Mouse (Mus musculus) MEL (cell line): ENCODE data around the gene Neurod4. TPM values are rescaled to one million over a fixed set of nuclear protein-coding genes. Genes with fewer than 3 reads are reported as not detected.

ENCODE experiments used
- DNase-seq: peaks from one replicate; pipeline ENCODE4 v3.0.0; 2011; ENCODE audit warnings: low read depth, low spot score
- H3K27ac ChIP-seq: 2 replicates; pipeline ENCODE4 v1.5.1; 2012; ENCODE audit warnings: low read depth, mild to moderate bottlenecking, control low read depth, low read length, moderate library complexity; ENCODE audit not compliant: control insufficient read depth
- H3K27me3 ChIP-seq, 2 experiments: fragments of 150-350 bp in 1 of 2; sonication (generic) in 1 of 2; 2 replicates each; pipeline ENCODE4 v1.6.1; 2012; ENCODE audit warnings: low read length in 2 of 2, mild to moderate bottlenecking in 2 of 2, improper control_type of control experiment in 1 of 2, moderate library complexity in 1 of 2; ENCODE audit not compliant: insufficient read depth in 2 of 2, control insufficient read depth in 1 of 2
- H3K36me3 ChIP-seq, 2 experiments: 2 replicates each; pipeline ENCODE4 v1.6.1; 2012 to 2014; ENCODE audit warnings: low read length in 2 of 2, improper control_type of control experiment in 1 of 2, inconsistent platforms in 1 of 2, mild to moderate bottlenecking in 1 of 2; ENCODE audit not compliant: insufficient read depth in 2 of 2, control insufficient read depth in 1 of 2
- H3K4me1 ChIP-seq, 2 experiments: fragments of 150-350 bp in 1 of 2; sonication (generic) in 1 of 2; 2 replicates each; pipeline ENCODE4 v1.6.1; 2012; ENCODE audit warnings: low read length in 2 of 2, improper control_type of control experiment in 1 of 2, mild to moderate bottlenecking in 1 of 2; ENCODE audit not compliant: insufficient read depth in 2 of 2, control insufficient read depth in 1 of 2
- H3K4me3 ChIP-seq, 2 experiments: fragments of 150-350 bp in 1 of 2; sonication (generic) in 1 of 2; 2 replicates each; pipeline ENCODE4 v1.5.1; 2012; ENCODE audit warnings: low read depth in 2 of 2, low read length in 2 of 2, mild to moderate bottlenecking in 2 of 2, moderate library complexity in 2 of 2, control low read depth in 1 of 2, improper control_type of control experiment in 1 of 2; ENCODE audit not compliant: control insufficient read depth in 1 of 2, insufficient read depth in 1 of 2
- H3K79me2 ChIP-seq: 2 replicates; pipeline ENCODE4 v1.6.1; 2012; ENCODE audit warnings: mild to moderate bottlenecking, low read length, moderate library complexity; ENCODE audit not compliant: control insufficient read depth, poor library complexity, insufficient read depth
- H3K9ac ChIP-seq: 2 replicates; pipeline ENCODE4 v1.6.1; 2012; ENCODE audit warnings: low read depth, mild to moderate bottlenecking, control low read depth, low read length, moderate library complexity; ENCODE audit not compliant: control insufficient read depth, poor library complexity, severe bottlenecking
- H3K9me3 ChIP-seq: fragments of 150-350 bp; sonication (generic); replicated peaks from 2 replicates; pipeline ENCODE4 v1.6.1; 2012; ENCODE audit warnings: mild to moderate bottlenecking, low read length, improper control_type of control experiment, moderate library complexity; ENCODE audit not compliant: insufficient read depth
- BHLHE40 ChIP-seq: IDR thresholded peaks from 2 replicates; pipeline ENCODE4 v1.6.1; 2012; ENCODE audit warnings: low read depth, mild to moderate bottlenecking, inconsistent platforms, low read length, improper control_type of control experiment, borderline replicate concordance
- CHD1 ChIP-seq: IDR thresholded peaks from 2 replicates; pipeline ENCODE4 v1.6.1; 2012; ENCODE audit warnings: low read depth, mild to moderate bottlenecking, inconsistent platforms, low read length, improper control_type of control experiment
- CHD2 ChIP-seq: IDR thresholded peaks from 2 replicates; pipeline ENCODE4 v1.6.1; 2011; ENCODE audit warnings: low read length, improper control_type of control experiment
- E2F4 ChIP-seq: IDR thresholded peaks from 2 replicates; pipeline ENCODE4 v1.6.1; 2011; ENCODE audit warnings: low read depth, low read length, improper control_type of control experiment, borderline replicate concordance
- GABPA ChIP-seq: IDR thresholded peaks from 2 replicates; pipeline ENCODE4 v1.6.1; 2012; ENCODE audit warnings: low read depth, mild to moderate bottlenecking, inconsistent platforms, low read length, improper control_type of control experiment, moderate library complexity
- HCFC1 ChIP-seq: IDR thresholded peaks from 2 replicates; pipeline ENCODE4 v1.6.1; 2012; ENCODE audit warnings: low read depth, mild to moderate bottlenecking, inconsistent platforms, low read length, improper control_type of control experiment, moderate library complexity
- MAFK ChIP-seq: IDR thresholded peaks from 2 replicates; pipeline ENCODE4 v1.6.1; 2011; ENCODE audit warnings: low read depth, mild to moderate bottlenecking, low read length, improper control_type of control experiment, borderline replicate concordance
- MAX ChIP-seq: IDR thresholded peaks from 2 replicates; pipeline ENCODE4 v1.6.1; 2011; ENCODE audit warnings: low read length, improper control_type of control experiment
- MAZ ChIP-seq: IDR thresholded peaks from 2 replicates; pipeline ENCODE4 v1.6.1; 2012; ENCODE audit warnings: low read depth, mild to moderate bottlenecking, inconsistent platforms, low read length, improper control_type of control experiment
- MEF2A ChIP-seq: IDR thresholded peaks from 2 replicates; pipeline ENCODE4 v1.6.1; 2014; ENCODE audit warnings: low read depth, mild to moderate bottlenecking, inconsistent platforms, low read length, improper control_type of control experiment; ENCODE audit not compliant: poor library complexity, insufficient replicate concordance, severe bottlenecking; ENCODE audit errors: extremely low read depth
- MYC ChIP-seq: IDR thresholded peaks from 2 replicates; pipeline ENCODE4 v1.6.1; 2011; ENCODE audit warnings: low read depth, mild to moderate bottlenecking, low read length, improper control_type of control experiment, moderate library complexity
- POLR2A ChIP-seq, 2 experiments: IDR thresholded peaks; 2 replicates each; pipeline ENCODE4 v1.6.1; 2011 to 2012; ENCODE audit warnings: low read length in 2 of 2, mild to moderate bottlenecking in 2 of 2, control low read depth in 1 of 2, improper control_type of control experiment in 1 of 2, low read depth in 1 of 2, moderate library complexity in 1 of 2; ENCODE audit not compliant: control insufficient read depth in 1 of 2, insufficient read depth in 1 of 2, poor library complexity in 1 of 2
- POLR2AphosphoS5 ChIP-seq: IDR thresholded peaks from 2 replicates; pipeline ENCODE4 v1.6.1; 2012; ENCODE audit warnings: low read depth, borderline replicate concordance, mild to moderate bottlenecking, inconsistent platforms, low read length, moderate library complexity, mixed read lengths
- RCOR1 ChIP-seq: IDR thresholded peaks from 2 replicates; pipeline ENCODE4 v1.6.1; 2012; ENCODE audit warnings: low read depth, mild to moderate bottlenecking, inconsistent platforms, low read length, improper control_type of control experiment
- SMC3 ChIP-seq: IDR thresholded peaks from 2 replicates; pipeline ENCODE4 v1.6.1; 2011; ENCODE audit warnings: low read depth, low read length, improper control_type of control experiment
- TCF12 ChIP-seq: IDR thresholded peaks from 2 replicates; pipeline ENCODE4 v1.6.1; 2014; ENCODE audit warnings: low read depth, mild to moderate bottlenecking, inconsistent platforms, low read length, improper control_type of control experiment, moderate library complexity
- UBTF ChIP-seq: IDR thresholded peaks from 2 replicates; pipeline ENCODE4 v1.6.1; 2012; ENCODE audit warnings: low read depth, mild to moderate bottlenecking, inconsistent platforms, low read length, improper control_type of control experiment, moderate library complexity, borderline replicate concordance; ENCODE audit not compliant: insufficient read depth
- USF2 ChIP-seq, 2 experiments: IDR thresholded peaks; 2 replicates each; pipeline ENCODE4 v1.6.1; 2011 to 2012; ENCODE audit warnings: improper control_type of control experiment in 2 of 2, low read length in 2 of 2, borderline replicate concordance in 1 of 2, inconsistent platforms in 1 of 2, low read depth in 1 of 2, mild to moderate bottlenecking in 1 of 2; ENCODE audit not compliant: insufficient read depth in 1 of 2
- ZC3H11A ChIP-seq: IDR thresholded peaks from 2 replicates; pipeline ENCODE4 v1.6.1; 2012; ENCODE audit warnings: low read depth, mild to moderate bottlenecking, inconsistent platforms, low read length, improper control_type of control experiment
- polyA plus RNA-seq, 2 experiments: library from polyadenylated mRNA; stranded (reverse) in 1 of 2; unstranded in 1 of 2; fragments of >175 nt in 1 of 2; fragments of >200 nt in 1 of 2; gene quantifications; 2 replicates each; pipeline versions ENCODE4 v1.2.1 to v1.2.4; 2012; ENCODE audit warnings: low replicate concordance in 2 of 2, low read depth in 1 of 2; ENCODE audit not compliant: insufficient read length in 2 of 2, insufficient read depth in 1 of 2, missing spikeins in 1 of 2
- total RNA-seq: library from RNA; depleted of rRNA; stranded (reverse); fragments of 300-350 nt; gene quantifications from 2 replicates; pipeline ENCODE4 v1.2.3, GENCODE M21; 2012

Gene Neurod4
- total and polyA plus RNA-seq, 3 experiments: not detected

- DNase-seq: no peak
- Histone ChIP-seq H3K4me3 (no peak overlapping the region), H3K79me2 (no peaks in the 10 kb centered on the region), H3K9ac (no peak overlapping the region), H3K27ac (no peak overlapping the region), H3K9me3 (no peaks in the 10 kb centered on the region), H3K4me1 (no peaks in the 10 kb centered on the region), H3K36me3 (no peaks in the 10 kb centered on the region), H3K27me3 (no peaks in the 10 kb centered on the region; a peak in 1 of 4 replicates)
- no peak for TF ChIP-seq MAFK
- TF ChIP-seq CHD2: no peak
- no peak for TF ChIP-seq MAX
- TF ChIP-seq HCFC1: no peak
- TF ChIP-seq E2F4: no peak
- TF ChIP-seq CHD1: no peak
- no peak for TF ChIP-seq UBTF
- TF ChIP-seq GABPA: no peak
- no peak for TF ChIP-seq ZC3H11A
Measured at GRCm38 (mm10) chr10:130244271-130244670, 35.8 kb downstream of the Neurod4 start.

DNA sequence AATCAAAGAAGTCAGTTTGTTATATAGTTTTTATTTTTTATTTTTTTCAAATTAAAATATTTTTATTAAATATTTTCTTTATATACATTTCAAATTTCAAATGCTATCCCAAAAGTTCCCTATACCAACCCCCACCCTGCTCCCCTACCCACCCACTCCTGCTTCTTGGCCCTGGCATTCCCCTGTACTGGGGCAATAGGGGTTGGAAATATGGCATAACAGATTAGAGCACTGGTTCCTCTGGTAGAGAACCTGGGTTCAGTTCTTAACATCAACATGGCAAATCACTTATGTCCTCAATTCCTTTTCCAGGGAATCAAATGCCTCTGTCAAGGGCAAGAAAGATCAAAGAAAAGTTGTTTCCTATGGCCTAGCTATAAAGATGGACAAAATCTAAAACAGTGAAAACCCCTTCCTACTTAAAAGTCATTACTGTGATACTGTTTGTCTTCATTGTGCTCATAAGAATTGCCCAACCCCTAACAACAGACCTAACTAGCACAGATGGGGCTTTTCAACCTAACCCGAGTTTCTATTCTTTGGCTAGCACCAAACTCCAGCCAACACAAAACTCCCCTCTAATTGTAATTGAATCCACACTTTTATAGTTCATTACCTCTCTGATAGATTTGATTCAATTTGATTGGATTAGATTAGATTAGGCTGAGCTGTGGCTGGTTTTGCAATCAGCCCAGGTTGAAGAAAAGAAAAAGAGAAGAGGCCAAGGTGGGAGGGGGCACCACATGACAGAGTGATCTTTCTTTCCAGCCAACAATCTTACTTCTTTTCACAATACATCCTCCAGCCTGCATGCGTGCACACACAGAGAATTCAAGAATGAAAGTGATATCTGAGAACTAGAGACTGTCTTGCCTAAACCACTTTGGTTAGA is 41.5 kb downstream of the Neurod4 start:
- DNase-seq: no peak
- H3K27me3 ChIP-seq: peaks cover 0 to 4% of the 10 kb centered on the region in 2 experiments; a peak in 3 of 4 replicates
- no peaks in the 10 kb centered on the region for H3K4me1 ChIP-seq
- no peak for TF ChIP-seq POLR2AphosphoS5
- no peak for TF ChIP-seq GABPA
- TF ChIP-seq SMC3: no peak
- no peak for TF ChIP-seq MAFK
- no peak for TF ChIP-seq E2F4
- TF ChIP-seq TCF12: no peak
- TF ChIP-seq MYC: no peak
- TF ChIP-seq CHD1: no peak
- no peak for TF ChIP-seq BHLHE40
- no peak for TF ChIP-seq MEF2A
- TF ChIP-seq RCOR1: no peak
- TF ChIP-seq MAZ: no peak
- TF ChIP-seq MAX: no peak
- TF ChIP-seq POLR2A (IDR thresholded peaks at IDR 0.05; ENCODE audit: control insufficient read depth in 1 of 2, insufficient read depth in 1 of 2, low read depth in 1 of 2, low read length in 2 of 2, poor library complexity in 1 of 2): no peak
- TF ChIP-seq USF2 (IDR thresholded peaks at IDR 0.05; ENCODE audit: borderline replicate concordance in 1 of 2, insufficient read depth in 1 of 2, low read depth in 1 of 2, low read length in 2 of 2): no peak
- no peaks in the 10 kb centered on the region for H3K9me3 ChIP-seq
- no peak overlapping the region for H3K4me3 ChIP-seq
- no peak overlapping the region for H3K27ac ChIP-seq
- H3K9ac ChIP-seq: no peak overlapping the region
- H3K36me3 ChIP-seq: no peaks in the 10 kb centered on the region
- H3K79me2 ChIP-seq: no peaks in the 10 kb centered on the region
